Mouse (Mus musculus): ENCODE data around the gene Cyb5rl.

Gene Cyb5rl

GRCm38 (mm10) chr4:107066252-107067124, at the start of gene Cyb5rl, which contains the start of gene Mrpl37:
Cyb5rl (plus strand) TSS chr4:107066988.
Mrpl37 (minus strand) TSS chr4:107066868.
- peak; percentile 97 for DNase-seq (ENCODE audit: low spot score)

DNA sequence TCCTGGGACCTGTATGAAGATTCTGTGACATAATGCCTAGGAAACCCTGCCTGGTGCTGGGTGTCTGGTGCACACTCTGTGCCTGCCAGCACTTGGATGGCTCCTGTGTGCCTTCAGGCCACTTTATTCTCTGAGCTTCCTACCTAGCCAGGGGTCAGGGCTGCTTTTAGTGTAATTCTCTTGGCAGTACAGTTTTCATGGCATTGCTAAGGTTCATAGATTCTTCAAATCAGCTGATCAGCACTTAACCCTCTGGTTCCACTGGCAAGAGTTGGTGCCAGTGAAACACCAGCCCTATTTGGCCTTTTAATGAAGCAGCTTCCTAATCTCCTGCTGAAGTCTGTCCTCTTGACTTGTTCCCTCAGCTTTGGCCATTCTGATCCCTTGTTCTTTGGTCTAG, 49.5 kb upstream of the Cyb5rl start:
- no peak for DNase-seq (ENCODE audit: low spot score)

DNA sequence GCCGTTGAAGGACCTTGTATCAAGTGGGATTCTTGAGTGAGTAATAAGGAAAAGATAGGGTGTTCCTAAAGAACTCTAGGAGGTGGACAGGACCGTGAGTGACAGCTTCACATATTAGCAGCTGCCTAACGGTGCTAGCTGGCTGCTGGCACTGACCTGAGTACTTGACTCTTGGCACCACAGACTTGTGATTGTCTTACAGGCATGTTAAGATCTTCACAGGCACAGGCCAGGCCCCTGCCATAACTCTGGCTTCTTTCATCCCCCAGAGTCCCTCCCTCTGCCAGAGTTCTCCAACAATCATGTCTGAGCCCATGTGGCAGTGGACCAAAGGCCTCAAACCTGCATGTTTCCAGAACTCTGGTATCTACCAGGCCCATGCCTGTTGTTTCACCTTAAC, 48.3 kb upstream of the Cyb5rl start:
- DNase-seq (ENCODE audit: low spot score), result no peak

- DNase-seq (ENCODE audit: low spot score), result no peak
Observed at GRCm38 (mm10) chr4:107019027-107019426, 47.8 kb upstream of the Cyb5rl start.

DNA sequence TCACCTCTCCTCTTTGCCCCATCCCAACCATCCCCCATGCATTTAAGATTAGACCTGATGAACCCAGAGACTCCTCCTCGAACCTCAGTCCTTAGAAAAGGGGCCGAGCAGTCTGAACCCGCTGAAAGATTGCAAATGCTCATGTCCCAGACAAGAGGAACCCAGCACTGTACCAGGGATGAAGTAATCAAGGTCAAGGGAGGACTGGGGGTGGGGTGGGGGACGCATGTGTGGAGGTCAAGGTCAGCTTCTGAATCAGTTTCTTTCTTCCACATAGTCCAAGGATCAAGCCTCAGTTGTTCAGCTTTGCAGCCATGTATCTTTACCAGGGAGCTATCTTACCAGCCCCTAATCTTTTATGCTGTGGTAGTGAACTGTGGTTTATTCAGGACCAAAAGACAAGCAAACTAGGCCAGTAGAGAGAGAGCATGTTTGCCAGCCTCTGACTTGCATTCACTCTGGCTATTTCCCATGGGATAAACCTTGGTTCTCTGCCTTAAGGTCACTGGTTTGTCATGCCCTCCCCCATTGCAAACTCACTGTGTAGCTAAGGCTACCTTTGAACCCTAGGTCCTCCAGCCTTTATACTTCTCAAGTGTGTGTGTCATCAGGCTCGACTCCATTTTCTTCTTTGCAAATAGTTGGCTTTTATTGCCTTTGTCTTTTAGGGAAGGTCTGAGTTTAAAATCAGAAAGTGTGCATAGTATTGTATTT, 46.3 kb upstream of the Cyb5rl start:
- no peak for DNase-seq (ENCODE audit: low spot score)

GRCm38 (mm10) chr4:107021464-107021863, 45.3 kb upstream of the Cyb5rl start:
- no peak for DNase-seq (ENCODE audit: low spot score)

- DNase-seq (ENCODE audit: low spot score), result no peak
Observed at GRCm38 (mm10) chr4:107024899-107025298, 41.9 kb upstream of the Cyb5rl start.

GRCm38 (mm10) chr4:107025369-107025768, 41.4 kb upstream of the Cyb5rl start:
- DNase-seq (ENCODE audit: low spot score), result no peak

GRCm38 (mm10) chr4:107026451-107026850, 40.3 kb upstream of the Cyb5rl start:
- DNase-seq (ENCODE audit: low spot score), result no peak

DNA sequence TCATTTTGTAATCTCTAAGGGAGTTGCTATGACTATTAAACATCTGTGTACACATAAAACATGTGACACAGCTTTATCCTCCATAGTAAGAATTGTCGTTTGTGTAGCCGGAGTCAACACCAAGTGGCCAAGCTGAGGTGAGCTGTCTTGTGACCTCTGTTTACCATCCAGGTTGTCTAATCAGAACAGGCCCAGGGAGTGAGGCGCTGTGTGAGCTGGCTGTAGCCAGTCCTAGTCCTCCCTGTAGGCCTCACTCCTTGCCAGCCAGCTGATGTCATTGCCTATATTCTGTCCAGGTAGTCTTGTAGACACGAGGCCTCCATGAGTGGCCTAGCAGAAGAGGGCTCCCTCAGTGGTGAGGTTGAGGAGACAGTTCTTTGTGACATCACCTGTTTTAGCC, 31.1 kb upstream of the Cyb5rl start:
- DNase-seq (ENCODE audit: low spot score), result no peak

GRCm38 (mm10) chr4:107036985-107037384, 29.8 kb upstream of the Cyb5rl start:
- DNase-seq (ENCODE audit: low spot score), result no peak

DNA sequence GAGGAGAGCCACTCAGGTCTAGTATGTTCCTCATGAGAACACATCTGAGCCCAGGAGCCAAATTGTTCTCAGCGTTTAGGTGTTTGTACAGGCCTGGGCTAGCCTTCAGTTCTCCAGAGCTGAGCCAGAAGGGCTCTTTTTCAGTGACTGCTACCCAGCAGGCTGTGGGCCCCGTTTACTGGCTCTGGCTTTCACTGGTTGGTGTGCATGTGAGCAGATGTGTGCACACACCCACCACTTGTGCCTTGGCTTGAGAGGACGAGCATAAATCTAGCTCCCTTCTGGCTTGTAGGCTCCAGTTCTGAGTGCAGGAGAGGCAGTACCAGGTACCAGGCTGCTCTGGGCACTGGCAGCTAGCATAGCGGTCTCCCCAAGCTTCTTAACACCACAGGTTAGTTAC, 28.5 kb upstream of the Cyb5rl start:
- DNase-seq (ENCODE audit: low spot score), result no peak

GRCm38 (mm10) chr4:107039270-107039669, 27.5 kb upstream of the Cyb5rl start:
- no peak for DNase-seq (ENCODE audit: low spot score)

DNA sequence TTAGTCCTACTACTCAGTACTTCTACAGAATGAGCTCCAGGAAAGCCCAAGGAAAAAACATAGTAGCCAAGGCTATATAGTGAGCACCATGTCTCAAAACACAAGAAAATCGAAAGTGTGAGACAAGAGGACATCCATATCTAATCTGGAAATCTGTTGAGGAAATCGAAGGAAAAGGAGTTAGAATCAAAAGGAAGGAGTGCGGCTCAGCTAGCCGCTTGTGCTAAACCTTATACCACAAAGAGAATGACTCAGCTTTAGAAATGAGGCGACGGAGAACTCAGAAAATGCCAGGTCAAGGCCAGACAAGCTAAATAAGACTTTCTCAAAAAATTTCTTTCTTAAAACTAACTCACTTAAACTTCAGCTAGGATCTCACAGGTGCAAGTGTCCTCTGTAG, 24.5 kb upstream of the Cyb5rl start:
- no peak for DNase-seq (ENCODE audit: low spot score)

DNA sequence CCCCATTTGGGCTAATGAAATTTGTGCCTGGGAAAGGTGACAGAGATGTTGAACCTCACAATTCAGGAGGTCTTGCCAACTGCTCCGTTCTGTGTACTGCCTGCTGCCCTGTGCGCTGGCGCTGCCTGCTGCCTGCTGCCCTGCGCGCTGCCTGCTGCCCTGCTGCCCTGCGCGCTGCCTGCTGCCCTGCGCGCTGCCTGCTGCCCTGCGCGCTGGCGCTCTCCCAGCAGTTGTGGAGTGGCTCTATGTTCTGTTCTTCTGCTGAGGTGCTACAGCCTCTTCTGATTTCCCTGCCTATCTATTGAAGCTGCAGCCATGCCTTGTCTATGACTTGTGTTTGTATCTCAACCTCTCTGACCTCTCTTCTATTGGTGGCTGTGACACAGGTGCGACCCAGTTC, 21.6 kb upstream of the Cyb5rl start:
- no peak for DNase-seq (ENCODE audit: low spot score)

- no peak for DNase-seq (ENCODE audit: low spot score)
Observed at GRCm38 (mm10) chr4:107047806-107048205, 19.0 kb upstream of the Cyb5rl start.

DNA sequence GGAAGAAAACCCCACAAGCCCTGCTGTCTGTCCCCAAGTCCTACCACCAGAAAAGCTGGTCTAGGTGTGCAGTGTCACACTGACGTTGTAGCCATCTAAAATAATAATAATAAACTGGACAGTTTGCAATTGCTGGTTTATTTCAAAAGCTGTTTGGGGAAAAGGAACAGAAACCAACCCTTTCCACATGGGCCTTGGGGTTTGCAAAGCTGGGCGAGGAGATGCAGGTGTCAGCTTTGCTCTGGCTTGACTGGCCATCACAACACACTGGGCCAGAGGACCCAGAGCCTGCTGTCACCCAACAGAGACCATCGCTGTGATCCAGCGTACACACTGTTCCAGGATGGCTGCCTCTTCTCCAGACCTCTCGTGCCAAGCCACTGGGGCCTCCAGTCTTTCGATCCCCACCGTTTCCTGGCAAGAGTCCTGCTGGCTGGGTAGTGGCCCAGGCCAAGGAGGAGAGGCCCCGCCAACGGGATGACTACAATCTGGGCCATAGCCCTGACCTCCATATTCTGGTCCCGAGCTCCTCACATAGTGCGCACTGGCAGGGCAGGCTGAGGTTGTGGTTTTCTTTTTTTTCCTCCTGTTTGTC, 18.1 kb upstream of the Cyb5rl start:
- DNase-seq (ENCODE audit: low spot score), result no peak

DNA sequence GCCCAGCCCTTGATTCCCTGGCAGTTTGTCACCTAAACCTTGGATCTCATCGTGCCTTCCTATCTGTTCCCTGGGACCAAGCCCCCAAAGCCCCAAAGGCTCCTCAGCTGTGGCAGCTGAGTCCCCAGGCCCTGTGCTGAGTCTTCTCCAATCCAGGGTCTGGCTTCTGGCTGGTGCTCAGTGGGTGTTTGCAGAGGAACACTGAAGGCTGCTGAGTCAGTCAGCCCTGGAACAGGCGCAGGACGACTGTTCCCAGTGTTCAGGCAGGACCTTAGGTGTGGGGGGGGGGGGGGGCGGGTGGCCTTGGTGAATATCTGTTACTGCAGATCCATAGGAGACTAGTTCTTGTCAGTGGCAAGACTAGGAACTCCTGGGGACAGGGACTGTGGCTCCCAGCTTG, 14.9 kb upstream of the Cyb5rl start:
- DNase-seq (ENCODE audit: low spot score), result no peak

DNA sequence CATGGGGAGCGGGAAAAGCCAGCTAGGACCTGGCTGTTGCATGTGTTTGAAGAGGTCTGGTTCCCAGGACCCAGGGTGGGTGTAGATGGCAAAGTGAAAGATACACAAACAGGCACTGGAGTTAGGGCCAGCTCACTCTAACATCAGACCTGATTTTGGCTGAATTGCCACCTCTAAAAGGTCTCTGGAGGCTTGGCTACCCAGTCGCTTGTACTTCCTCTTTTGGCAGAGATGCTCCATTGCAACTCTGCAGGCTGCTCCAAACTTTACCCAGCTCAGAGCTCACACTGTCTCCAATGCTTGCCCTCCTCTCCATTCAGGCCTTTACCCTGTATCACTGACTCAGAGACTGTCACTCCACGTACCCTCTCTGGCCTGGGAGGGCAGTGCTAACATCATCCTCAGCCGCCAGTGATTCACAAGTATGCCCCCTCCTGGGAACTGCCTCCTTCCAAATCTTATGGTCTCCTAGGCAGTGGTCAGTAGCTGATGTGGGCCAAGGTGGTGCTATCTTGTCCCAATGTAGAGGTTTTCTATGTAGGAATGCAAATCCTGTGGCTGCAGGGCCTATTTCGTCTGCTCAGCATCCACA, 13.7 kb upstream of the Cyb5rl start:
- peak; percentile 12 for DNase-seq (ENCODE audit: low spot score)

DNA sequence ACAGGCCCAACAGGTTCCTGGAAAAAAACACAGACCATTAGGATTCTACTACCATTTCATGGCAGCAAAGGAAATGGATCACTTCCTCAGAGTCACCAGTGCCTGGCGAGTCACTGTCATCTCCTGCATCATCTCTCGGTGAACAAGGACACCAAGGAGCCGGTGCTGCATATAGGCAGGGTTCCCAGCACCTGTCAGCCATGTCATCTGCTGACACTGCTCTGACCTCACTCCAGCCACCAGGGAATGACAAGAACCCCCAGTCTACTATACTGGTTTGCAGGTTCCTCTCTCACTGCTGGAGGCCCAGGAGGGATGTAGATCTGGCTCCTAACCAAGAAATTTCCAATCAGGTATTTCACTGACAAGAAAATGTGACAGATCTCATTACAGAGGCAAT, 10.7 kb upstream of the Cyb5rl start:
- DNase-seq (ENCODE audit: low spot score), result no peak

DNA sequence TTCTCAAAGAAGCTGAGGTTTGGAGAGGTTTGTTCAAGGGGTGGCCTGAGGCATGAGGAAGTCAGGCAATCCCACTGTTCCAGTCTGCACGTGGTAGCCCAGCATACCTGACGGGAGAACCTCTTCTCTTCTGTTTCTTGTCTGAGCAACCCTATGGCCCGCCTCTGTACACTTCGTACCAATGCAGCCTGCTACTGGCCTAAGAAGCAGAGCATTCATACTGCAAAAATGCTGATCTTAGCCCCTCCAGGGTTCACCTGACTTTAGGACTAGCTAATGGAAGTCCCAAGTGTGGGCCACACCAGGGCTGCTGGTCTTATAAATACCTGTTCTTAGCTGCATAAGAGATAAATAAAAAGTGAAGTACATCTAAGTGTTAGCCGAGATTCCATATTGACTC, 8.4 kb upstream of the Cyb5rl start:
- no peak for DNase-seq (ENCODE audit: low spot score)

DNA sequence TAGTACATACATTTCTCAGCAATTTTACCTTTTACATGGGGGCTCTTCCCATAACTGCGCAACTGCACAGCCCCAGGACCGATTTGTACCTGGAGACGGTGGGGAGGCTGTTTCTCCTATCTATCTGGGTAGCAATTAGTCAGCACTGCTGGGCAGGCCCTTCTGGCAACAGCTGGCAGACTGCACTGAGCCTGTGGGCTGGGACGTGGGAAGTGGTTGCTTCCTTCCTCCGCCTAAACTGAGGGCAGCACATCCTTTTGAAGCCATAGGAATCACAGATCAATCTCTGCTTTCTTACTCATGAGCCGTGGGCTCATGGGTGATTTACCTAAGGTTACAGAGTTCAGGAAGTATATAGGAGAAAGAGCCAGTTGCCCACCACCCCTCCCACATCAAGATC, 8.0 kb upstream of the Cyb5rl start:
- DNase-seq (ENCODE audit: low spot score), result no peak

GRCm38 (mm10) chr4:107061560-107061959, 5.2 kb upstream of the Cyb5rl start:
- DNase-seq (ENCODE audit: low spot score), result no peak
